Mouse (Mus musculus) testis, adult 2 months (tissue): ENCODE measurements around the gene Kcne1.

Experiments used
- CTCF ChIP-seq: fragments of 200-500 bp; IDR thresholded peaks from 2 replicates; pipeline ENCODE4 v1.5.1; 2012; ENCODE audit warnings: low read depth, mild to moderate bottlenecking, inconsistent platforms, low read length, moderate library complexity; ENCODE audit not compliant: control insufficient read depth, insufficient read depth, insufficient replicate concordance
- POLR2A ChIP-seq: fragments of 200-500 bp; IDR thresholded peaks from 2 replicates; pipeline ENCODE4 v1.6.1; 2012; ENCODE audit warnings: low read depth, mild to moderate bottlenecking, inconsistent platforms, low read length, moderate library complexity; ENCODE audit not compliant: control insufficient read depth

- TF ChIP-seq CTCF = no peak
- no peak for TF ChIP-seq POLR2A
These were observed 10.0 kb upstream of the Kcne1 start for GRCm38 (mm10) chr16:92369260-92369659.
